Mouse (Mus musculus) heart, adult 2 months (tissue): ENCODE measurements around the gene Dpf2.

Source experiments
- CTCF ChIP-seq: fragments of 200-600 bp; IDR thresholded peaks from 2 replicates; pipeline ENCODE4 v1.8.1; 2022; ENCODE audit warnings: antibody characterized with exemption, mild to moderate bottlenecking, moderate library complexity
- EP300 ChIP-seq: fragments of 200-500 bp; IDR thresholded peaks from 2 replicates; pipeline ENCODE4 v1.6.1; 2011; ENCODE audit warnings: low read depth, low read length, control low read depth; ENCODE audit not compliant: insufficient read depth
- POLR2A ChIP-seq: fragments of 200-500 bp; IDR thresholded peaks from 2 replicates; pipeline ENCODE4 v1.6.1; 2011; ENCODE audit warnings: mild to moderate bottlenecking, low read depth, low read length, control low read depth; ENCODE audit not compliant: insufficient read depth

DNA sequence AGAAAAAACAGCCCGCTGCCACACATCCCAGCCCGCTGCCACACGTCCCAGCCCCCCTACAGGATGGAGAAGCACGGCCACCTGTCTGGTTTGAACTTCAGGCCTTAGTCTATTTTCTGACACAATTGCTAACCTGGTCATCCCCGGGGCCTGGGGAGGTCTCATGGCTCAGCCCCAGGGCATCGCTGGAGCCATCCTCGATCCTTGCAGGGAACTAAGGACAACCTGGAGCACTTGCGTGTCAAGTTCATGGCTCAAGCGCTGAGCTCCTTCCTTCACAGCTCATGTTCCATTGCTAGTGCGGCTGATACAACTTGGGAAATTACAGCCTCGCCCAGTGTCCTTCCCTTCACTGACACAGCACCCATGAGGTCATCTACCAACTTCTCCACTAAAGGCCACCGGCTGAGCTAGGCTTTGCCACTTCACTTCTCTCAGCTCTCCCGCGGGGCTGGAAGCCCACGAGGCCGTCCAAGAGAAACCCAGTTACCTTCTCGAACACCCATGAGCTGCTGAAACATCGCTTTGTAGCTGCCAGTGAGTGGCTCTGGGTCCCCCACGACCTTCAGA is 40.5 kb upstream of the Dpf2 start:
- TF ChIP-seq CTCF (no peak), POLR2A (no peak), EP300 (no peak)
